Mouse (Mus musculus) thymus, adult 2 months (tissue): Measurements from ENCODE around the gene Ankrd11.

Experiments used
- CTCF ChIP-seq: fragments of 200-500 bp; IDR thresholded peaks from 2 replicates; pipeline ENCODE4 v1.5.1; 2012; ENCODE audit warnings: mild to moderate bottlenecking, control low read depth, low read length, moderate library complexity, borderline replicate concordance; ENCODE audit not compliant: control insufficient read depth, poor library complexity, insufficient read depth; ENCODE audit errors: extremely low read depth
- POLR2A ChIP-seq: fragments of 200-500 bp; IDR thresholded peaks from 2 replicates; pipeline ENCODE4 v1.6.1; 2012; ENCODE audit warnings: mild to moderate bottlenecking, low read length, control low read depth, moderate library complexity; ENCODE audit not compliant: control insufficient read depth, poor library complexity, insufficient read depth; ENCODE audit errors: extremely low read depth

DNA sequence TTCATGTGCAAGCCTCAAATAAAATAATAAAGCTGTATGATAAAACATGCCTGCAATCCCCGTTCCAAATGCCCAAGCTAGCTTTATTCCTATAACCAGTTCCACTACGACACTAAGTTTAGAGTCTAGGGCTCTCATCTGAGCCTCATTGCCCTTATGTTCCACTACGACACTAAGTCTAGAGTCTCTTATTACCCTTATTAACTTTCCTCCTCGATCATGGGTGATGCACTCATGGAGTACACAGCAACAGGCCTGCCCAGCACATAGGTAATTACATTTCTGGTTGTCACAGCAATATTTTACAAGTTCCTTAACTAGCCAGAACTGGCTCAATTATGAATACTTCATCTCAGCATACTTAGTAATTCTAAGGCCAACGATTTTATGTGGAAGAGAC is 36.3 kb downstream of the Ankrd11 start:
- TF ChIP-seq CTCF (no peak), POLR2A (no peak)
